Mouse (Mus musculus): ENCODE measurements around the gene Nupl1. TPM values are rescaled to one million over a fixed set of nuclear protein-coding genes. Genes with fewer than 3 reads are reported as not detected.
A peak's percentile ranks its signal among the peaks of the same experiment; 100 is the strongest.

Nupl1 gene
- total RNA-seq, 2 experiments from 2014 or later, result not detected

- no peak for DNase-seq
Observed at GRCm38 (mm10) chr14:60238551-60238950, 12.7 kb downstream of the Nupl1 start.

GRCm38 (mm10) chr14:60219886-60220285 lies 31.3 kb downstream of the Nupl1 start:
- DNase-seq, result no peak

GRCm38 (mm10) chr14:60217616-60218015 lies 33.6 kb downstream of the Nupl1 start:
- no peak for DNase-seq

GRCm38 (mm10) chr14:60216125-60216524 lies 35.1 kb downstream of the Nupl1 start:
- no peak for DNase-seq

- DNase-seq, result no peak
Observed at GRCm38 (mm10) chr14:60215000-60215399, 36.2 kb downstream of the Nupl1 start.

GRCm38 (mm10) chr14:60214040-60214439 lies 37.2 kb downstream of the Nupl1 start:
- DNase-seq, result no peak

- DNase-seq, result no peak
Observed at GRCm38 (mm10) chr14:60209166-60209565, 42.1 kb downstream of the Nupl1 start.

GRCm38 (mm10) chr14:60204993-60205392 lies 46.2 kb downstream of the Nupl1 start:
- no peak for DNase-seq

GRCm38 (mm10) chr14:60196884-60197283 lies 54.3 kb downstream of the Nupl1 start, which contains the start of gene Atp8a2:
Gene Atp8a2, minus strand, starts transcription at chr14:60197179.
- DNase-seq, result no peak

- no peak for DNase-seq
Observed at GRCm38 (mm10) chr14:60195999-60196398, 55.2 kb downstream of the Nupl1 start.

- DNase-seq, result no peak
Observed at GRCm38 (mm10) chr14:60194606-60195005, 56.6 kb downstream of the Nupl1 start.

- DNase-seq, result no peak
Observed at GRCm38 (mm10) chr14:60189771-60190170, 61.5 kb downstream of the Nupl1 start.

GRCm38 (mm10) chr14:60188201-60188825 lies 62.9 kb downstream of the Nupl1 start:
- no peak for DNase-seq

GRCm38 (mm10) chr14:60181306-60181705 lies 69.9 kb downstream of the Nupl1 start:
- no peak for DNase-seq

- no peak for DNase-seq
Observed at GRCm38 (mm10) chr14:60178571-60178955, 72.7 kb downstream of the Nupl1 start.

- no peak for DNase-seq
Observed at GRCm38 (mm10) chr14:60177614-60178570, 73.3 kb downstream of the Nupl1 start.

GRCm38 (mm10) chr14:60176891-60177613 lies 74.2 kb downstream of the Nupl1 start:
- peak; percentile 31 for DNase-seq

- no peak for DNase-seq
Observed at GRCm38 (mm10) chr14:60176469-60176890, 74.8 kb downstream of the Nupl1 start.

GRCm38 (mm10) chr14:60172286-60173055 lies 78.8 kb downstream of the Nupl1 start:
- no peak for DNase-seq

- no peak for DNase-seq
Observed at GRCm38 (mm10) chr14:60170845-60171610, 80.2 kb downstream of the Nupl1 start.

GRCm38 (mm10) chr14:60163367-60163766 lies 87.9 kb downstream of the Nupl1 start:
- no peak for DNase-seq
